Mouse (Mus musculus) frontal cortex, postnatal 14 days (tissue): Measurements from ENCODE around the gene Vav3.
A peak's percentile ranks its signal among the peaks of the same experiment; 100 is the strongest.

Experiments used
- DNase-seq, 2 experiments: peaks; one replicate each; pipeline ENCODE4 v3.0.0; 2022; ENCODE audit warnings: low spot score in 2 of 2

The Vav3 gene

GRCm38 (mm10) chr3:109340274-109341070, at the start of gene Vav3:
Gene Vav3 (plus strand): TSS chr3:109340653.
- peak in 1 of 2 experiments; percentile 27 for DNase-seq

DNA sequence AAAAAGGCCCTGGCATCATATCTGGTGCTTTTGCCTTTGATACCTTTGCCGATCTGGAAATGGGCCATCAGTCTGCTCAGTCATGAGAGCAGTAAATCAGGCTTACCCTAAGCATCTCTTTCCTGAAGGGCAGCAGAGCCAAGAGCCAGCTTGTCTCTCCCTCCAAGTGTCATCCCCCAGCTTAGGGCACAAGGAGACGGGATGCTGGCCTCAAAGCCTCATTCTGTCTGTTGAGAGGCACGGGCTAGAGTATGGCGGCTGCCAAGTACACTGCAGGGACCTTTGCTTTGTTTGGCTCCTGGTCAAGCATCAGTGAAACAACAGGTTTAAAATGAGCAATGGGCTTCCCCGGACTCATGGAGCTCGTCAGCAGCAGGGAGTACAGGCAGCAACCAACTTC, 41.6 kb upstream of the Vav3 start:
- DNase-seq, result no peak

GRCm38 (mm10) chr3:109299303-109300074, 41.0 kb upstream of the Vav3 start:
- no peak for DNase-seq

GRCm38 (mm10) chr3:109302059-109302458, 38.4 kb upstream of the Vav3 start:
- DNase-seq, result no peak

DNA sequence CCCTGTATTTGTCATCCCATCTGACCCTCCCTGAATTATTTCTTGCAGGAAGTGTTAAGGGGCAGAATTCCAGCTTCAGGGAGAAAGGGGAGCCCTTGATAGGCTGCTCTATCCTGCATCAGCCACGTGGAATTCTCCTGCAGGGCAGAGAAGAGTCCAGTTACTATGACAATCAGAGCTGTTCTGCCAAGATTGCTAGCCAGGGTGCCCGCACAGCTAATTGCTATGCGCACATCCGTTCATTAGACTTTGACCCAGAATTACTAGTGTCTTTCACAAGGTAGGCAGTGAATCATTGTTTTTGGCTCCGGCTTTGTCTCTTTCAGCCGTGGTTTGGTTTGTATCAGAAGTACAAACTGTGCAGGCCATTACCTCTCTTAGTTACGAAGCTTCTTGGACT, 33.0 kb upstream of the Vav3 start:
- peak in 1 of 2 experiments; percentile 29 for DNase-seq

GRCm38 (mm10) chr3:109308468-109308867, 32.0 kb upstream of the Vav3 start:
- no peak for DNase-seq

DNA sequence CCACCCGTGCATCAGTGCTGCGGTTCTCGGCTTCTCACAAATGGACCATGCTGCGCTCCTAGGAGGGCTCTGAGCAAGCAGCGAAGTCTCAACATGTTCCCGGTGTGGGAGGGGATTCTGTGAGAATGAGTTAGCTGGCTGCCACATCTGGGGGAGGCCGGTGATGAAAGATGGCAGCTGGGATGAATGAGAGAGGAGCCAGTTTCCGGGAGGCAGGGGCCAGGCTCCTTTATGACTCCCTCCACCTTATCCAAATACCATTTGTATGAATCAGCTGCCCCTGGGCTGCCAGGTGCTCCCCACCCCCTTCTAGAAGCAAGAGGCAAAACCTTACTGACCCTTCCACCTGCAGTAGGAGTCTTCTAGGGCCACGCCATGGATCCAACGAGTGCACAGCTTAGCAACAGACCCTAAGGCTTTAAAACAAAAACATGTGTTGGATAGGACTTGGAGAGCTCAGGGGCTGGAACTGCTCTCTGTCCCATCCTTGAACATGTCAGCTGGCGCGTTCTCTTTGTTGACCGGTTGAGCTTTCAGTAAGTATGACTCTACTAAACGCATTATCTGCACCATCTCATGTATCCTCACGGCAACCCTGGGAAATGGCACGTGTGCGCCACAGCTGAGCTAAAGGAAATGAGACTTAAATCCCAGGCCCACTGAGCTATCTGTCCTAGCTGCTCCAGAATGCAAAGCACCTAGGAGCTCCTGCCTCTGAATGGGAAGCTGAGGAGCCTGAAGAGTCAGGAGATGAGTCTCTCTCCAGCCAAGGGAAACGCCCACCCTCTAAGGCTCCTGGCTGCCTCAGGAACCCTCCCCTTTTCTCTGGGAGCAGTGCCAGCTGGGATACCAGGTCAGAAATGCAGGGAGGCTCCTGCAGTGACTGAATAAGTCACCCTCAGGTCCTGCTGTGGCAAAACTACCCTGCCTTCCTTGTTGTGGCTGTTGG, 30.9 kb upstream of the Vav3 start:
- no peak for DNase-seq

GRCm38 (mm10) chr3:109311172-109311824, 29.2 kb upstream of the Vav3 start:
- DNase-seq, result no peak

DNA sequence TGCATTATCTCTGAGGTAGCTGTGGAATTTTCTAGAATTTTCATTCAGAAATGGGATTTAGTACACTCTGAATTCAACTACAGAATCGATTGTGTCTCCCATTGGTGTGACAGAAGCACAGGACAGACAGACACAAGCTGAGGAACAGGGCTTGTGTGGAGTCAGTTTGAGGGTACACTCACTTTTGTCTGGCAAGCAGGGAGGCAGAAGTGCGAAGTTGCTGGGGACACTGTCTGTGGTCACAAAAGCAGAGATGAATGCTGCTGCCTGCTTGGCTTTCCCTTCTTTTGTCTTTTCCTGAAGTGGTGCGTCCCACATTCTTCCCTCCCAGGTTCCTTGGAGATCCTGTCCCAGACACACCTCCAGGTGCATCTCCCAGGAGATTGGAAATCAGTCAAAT, 28.6 kb upstream of the Vav3 start:
- DNase-seq, result no peak

GRCm38 (mm10) chr3:109313501-109313900, 27.0 kb upstream of the Vav3 start:
- no peak for DNase-seq

- DNase-seq, result no peak
These were observed 18.2 kb upstream of the Vav3 start for GRCm38 (mm10) chr3:109322225-109322624.

GRCm38 (mm10) chr3:109323447-109324300, 16.8 kb upstream of the Vav3 start:
- DNase-seq, result no peak

DNA sequence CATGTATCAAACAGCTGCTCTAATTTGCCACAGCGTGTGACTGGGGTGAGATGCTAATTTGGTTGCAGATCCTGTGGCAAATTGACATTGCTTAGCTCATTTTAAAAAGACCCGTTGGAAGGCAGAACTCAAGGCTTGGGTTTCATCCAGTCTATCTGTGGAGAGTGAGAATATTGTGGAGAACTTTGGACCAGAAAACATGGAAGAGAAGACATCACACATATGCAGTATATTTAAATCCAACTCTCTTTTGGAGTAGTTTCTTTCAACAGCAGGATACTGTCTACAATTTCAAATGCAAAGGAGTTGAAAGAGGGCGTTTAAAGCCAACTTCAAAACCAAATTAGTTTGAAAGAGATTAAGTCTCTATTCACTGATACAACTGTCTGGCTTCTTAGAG, 13.3 kb upstream of the Vav3 start:
- DNase-seq, result no peak

DNA sequence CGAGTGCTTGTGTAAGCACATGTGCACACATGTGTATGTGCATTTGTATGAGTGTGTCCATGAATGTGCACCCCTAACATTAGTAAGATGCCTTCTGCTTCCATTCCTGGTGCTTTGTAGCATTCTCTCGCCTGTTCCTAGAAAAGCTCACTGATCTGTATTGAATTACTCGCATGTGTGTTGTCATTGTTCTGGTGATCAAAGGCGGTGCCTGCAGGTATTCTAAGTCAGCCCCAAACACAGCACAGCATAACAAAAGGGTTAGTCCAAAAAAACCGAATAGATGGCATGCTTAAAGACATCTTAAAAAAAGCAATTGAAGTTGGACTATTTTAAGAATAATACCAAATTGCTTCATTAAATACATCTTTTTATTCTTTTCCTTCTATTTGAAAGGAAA, 7.7 kb upstream of the Vav3 start:
- no peak for DNase-seq

- DNase-seq, result no peak
These were observed 5.0 kb upstream of the Vav3 start for GRCm38 (mm10) chr3:109335470-109335869.

- no peak for DNase-seq
These were observed 1.2 kb upstream of the Vav3 start for GRCm38 (mm10) chr3:109339290-109339689.

DNA sequence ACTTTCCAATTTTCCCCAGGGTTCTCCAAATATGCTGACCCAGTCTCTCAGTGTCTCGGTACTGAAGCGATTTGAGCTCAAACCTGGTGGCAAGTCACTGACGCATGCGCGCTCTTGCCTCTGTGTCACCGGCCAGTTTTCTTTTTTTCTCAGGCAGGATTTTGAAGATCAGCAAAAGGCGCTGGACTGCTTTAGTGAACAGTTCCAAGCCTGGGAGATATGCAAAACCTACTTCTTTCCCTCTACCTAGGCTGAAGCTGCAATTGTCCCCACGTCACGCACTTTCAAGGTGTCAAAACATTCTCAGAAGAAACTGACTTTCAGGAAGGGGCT, 546 bp upstream of the Vav3 start:
- peak in 1 of 2 experiments; percentile 9 for DNase-seq

DNA sequence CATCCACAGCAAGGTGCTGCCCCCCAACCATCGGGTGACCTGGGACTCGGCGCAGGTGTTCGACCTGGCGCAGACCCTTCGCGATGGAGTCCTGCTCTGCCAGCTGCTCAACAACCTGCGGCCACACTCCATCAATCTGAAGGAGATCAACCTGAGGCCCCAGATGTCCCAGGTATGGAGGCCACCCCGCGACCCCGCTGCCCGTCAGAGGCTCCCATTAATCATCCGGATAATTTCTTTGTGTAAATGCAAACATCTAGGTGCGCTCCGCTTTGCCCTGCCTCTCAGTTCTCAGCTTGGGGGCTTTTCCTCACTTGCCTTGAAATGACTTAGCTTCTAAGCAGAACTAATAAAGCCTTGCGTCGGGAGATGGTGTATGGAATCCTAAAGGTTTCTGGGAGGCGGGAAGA, 623 bp downstream of the Vav3 start:
- DNase-seq, result no peak

GRCm38 (mm10) chr3:109341631-109342030, 1.2 kb downstream of the Vav3 start:
- no peak for DNase-seq

DNA sequence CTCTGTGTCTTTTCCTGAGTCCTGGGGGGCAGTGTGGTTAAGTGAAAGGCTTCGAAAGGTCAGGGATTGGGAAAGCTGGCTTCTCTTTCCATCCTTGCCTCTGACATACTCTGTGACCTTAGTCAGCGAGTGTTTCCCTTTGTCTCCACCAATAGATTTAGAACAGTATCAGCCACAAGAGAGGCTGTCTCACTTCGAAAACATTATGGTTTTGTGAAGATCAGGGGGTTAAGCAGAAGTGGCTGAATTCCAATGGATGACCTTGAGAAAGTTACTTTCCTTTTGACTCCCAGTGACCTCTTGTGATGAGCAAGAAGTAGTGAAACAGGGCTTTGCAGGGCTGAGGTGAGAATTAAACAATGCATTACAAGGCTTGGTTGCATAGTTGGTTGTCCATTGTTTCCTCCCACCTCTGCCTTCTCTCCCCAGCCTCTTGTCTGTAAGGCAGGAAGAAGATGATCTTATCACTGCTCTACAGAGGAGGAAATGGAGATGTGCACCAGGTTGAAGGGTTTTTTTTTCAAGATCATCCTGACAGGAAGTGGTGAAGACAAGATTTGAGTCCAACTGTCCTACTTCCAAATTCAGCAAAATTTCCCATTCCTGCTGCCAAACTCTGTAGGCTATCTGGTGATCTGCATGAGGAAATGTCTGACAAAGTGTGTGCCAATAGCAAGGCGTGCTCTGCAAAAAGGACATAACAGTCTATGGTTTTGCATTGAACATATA, 11.7 kb downstream of the Vav3 start:
- DNase-seq, result no peak
